Mouse (Mus musculus) brain, embryonic 18.5 days (tissue): ENCODE measurements around the gene Dpp6.

Experiments
- DNase-seq: peaks from one replicate; pipeline ENCODE4 v3.0.0-alpha.2; 2012; ENCODE audit warnings: low read depth, low spot score

Gene Dpp6

GRCm38 (mm10) chr5:27194157-27194556, 377.2 kb downstream of the Dpp6 start:
- no peak for DNase-seq

DNA sequence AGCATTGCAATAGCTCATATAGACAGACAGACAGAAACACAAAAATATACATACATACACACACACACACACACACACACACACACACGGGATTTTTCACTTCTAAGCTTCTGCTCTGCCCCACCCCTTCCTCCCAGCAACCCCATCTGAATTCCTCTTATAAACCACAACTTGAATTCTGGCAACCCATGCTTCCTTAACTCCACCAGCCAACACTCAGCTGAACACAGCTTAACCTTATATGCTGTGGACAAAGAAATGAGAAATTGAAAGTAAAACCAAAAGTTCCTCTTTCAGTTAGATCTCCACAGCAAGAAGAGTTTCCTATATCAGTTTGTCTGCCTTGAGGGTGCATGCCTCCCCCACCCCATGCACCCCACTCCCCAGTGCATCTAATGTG, 378.0 kb downstream of the Dpp6 start:
- DNase-seq = no peak

- no peak for DNase-seq
These were observed 383.8 kb downstream of the Dpp6 start for GRCm38 (mm10) chr5:27200581-27201341.

DNA sequence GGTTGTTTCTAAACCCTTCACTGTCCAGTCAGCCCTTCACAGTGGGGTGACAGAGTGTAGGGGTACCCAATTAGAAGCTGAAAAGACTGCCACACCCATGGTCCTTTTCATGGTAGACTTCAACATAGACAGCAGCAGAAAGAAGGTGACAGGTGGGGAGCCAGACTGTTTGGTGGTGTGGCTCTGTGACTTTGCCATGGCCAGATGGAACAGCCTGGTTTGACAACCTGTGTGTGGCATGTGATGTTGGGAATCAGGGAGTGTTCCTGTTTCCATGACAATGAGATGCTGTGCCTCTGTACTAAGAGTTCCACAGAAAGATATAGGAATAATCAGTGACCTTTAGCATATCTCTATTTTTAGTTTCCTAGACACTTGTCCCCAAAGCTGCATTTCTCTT, 386.1 kb downstream of the Dpp6 start:
- DNase-seq = no peak

DNA sequence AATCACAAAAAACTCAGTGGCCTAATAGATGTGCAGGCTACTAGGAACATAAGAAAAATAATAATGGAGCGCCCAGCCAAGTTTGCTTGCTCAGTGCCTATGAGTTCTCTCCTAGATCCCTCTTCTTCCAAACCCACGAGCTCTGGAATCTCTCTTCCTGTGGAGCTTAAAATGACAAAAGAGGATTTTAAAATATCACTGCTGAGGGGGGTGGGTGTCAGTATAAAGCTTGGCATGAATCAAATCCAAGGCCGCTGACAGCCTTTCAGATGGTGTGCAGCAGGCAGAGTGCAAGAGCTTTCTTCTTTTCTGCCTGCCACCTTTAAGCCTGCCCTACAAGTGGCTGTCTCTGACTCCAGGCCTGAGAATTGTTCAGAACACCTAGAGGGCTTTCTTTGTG, 387.7 kb downstream of the Dpp6 start:
- no peak for DNase-seq

- no peak for DNase-seq
These were observed 388.8 kb downstream of the Dpp6 start for GRCm38 (mm10) chr5:27205754-27206153.

DNA sequence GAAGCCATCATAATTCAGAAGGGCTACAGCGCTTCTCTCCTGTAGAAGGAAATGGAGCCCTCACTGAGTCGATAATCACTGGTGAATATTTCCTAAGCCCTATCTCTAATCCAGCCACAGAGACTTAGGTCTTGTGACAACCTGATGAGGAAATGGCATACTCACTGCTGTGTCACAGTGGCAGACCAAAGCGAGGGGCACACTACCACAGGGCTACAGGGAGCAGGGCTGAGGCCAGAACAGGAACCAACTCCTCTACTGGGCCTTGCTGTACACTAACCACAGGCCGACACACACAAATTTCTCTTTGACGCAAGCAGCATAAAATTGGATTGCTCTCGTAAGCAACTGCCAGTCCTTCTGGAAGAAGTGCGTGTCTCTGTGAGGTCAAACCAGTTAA, 389.2 kb downstream of the Dpp6 start:
- no peak for DNase-seq

GRCm38 (mm10) chr5:27220116-27220515, 403.1 kb downstream of the Dpp6 start:
- no peak for DNase-seq

- no peak for DNase-seq
These were observed 425.1 kb downstream of the Dpp6 start for GRCm38 (mm10) chr5:27242078-27242477.

- no peak for DNase-seq
These were observed 426.2 kb downstream of the Dpp6 start for GRCm38 (mm10) chr5:27243226-27243625.

DNA sequence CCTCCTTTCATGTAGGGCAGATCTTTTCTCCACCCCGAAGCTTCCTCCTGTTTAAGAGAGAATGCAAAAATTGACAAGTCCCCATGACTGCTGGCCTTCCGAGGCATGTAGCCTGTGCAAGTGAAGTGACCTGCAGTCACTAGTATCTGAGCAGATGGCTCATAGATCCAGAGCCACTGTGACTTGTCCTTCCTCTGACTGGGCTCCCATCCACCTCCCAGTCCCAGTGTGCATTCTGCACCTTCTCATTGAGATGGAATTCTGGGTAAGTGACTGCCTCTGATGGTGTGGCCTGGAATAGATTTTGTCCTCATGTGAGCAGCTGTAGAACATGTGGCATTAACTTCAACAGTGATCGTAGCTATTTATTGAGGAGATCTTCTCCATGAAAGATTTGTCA, 430.8 kb downstream of the Dpp6 start:
- DNase-seq = no peak

GRCm38 (mm10) chr5:27248685-27249084, 431.7 kb downstream of the Dpp6 start:
- DNase-seq = no peak

- no peak for DNase-seq
These were observed 432.9 kb downstream of the Dpp6 start for GRCm38 (mm10) chr5:27249951-27250350.

GRCm38 (mm10) chr5:27250906-27251305, 433.9 kb downstream of the Dpp6 start:
- DNase-seq = no peak

DNA sequence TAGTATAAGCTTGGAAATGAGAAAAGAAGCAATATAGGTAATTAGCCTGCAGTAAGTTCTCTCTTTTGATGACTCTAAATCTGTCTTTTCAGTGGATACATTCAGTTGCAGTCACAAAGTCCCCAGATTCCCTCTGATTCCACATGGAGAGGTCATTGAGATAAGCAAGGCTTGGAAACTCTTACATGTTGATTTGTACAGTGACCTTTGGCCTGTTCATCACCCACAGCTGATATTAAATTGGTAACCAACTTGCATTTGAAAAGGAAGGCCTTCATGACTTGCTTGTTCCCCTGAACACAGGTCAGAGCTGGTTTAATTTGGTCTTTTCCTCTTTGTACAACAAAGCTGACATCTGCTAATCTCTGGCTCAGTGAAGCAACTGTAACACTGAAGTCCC, 434.4 kb downstream of the Dpp6 start:
- no peak for DNase-seq

DNA sequence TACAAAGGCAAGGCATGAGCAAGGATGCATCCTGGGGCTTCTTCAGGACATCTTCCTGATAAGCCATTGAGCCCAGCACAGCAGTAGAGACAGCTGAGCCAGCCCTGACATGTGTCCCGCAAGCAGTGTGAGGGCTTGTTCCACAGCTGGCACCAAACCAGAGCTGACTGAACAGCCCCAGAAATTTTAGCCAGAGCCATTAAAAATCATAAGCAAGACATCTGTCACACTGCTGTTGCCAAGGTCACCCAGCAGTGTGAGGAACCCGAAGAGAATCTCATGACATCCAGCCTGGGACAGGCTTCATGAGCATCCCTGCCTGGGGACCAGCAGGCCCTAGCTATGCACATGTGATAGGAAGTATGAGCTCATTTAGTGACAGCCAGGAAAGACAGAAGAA, 438.2 kb downstream of the Dpp6 start:
- no peak for DNase-seq

DNA sequence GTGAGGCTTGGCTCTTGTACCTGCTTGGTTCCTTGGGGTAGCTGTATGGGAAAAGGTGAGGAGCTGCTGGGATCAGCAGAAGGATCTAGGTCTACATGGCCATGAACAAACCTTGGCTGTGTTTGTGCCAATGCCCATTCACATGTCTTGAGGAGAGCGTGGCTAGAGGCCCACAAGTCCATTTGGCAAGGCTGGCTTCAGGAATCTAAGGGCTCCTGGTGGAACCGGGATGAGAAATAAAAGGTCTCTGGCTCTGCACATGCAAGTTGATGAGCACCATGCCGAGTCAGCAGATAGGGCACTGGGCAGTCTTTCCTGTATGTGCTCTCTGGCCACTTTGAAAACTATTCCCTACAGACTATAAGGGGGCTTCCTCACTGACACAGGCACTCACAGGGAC, 441.6 kb downstream of the Dpp6 start:
- DNase-seq = no peak

GRCm38 (mm10) chr5:27261746-27262727, 445.0 kb downstream of the Dpp6 start:
- peak; percentile 42 for DNase-seq

- DNase-seq = no peak
These were observed 445.7 kb downstream of the Dpp6 start for GRCm38 (mm10) chr5:27262751-27263150.

- DNase-seq = no peak
These were observed 448.3 kb downstream of the Dpp6 start for GRCm38 (mm10) chr5:27265281-27265680.

GRCm38 (mm10) chr5:27271336-27271735, 454.3 kb downstream of the Dpp6 start:
- no peak for DNase-seq

DNA sequence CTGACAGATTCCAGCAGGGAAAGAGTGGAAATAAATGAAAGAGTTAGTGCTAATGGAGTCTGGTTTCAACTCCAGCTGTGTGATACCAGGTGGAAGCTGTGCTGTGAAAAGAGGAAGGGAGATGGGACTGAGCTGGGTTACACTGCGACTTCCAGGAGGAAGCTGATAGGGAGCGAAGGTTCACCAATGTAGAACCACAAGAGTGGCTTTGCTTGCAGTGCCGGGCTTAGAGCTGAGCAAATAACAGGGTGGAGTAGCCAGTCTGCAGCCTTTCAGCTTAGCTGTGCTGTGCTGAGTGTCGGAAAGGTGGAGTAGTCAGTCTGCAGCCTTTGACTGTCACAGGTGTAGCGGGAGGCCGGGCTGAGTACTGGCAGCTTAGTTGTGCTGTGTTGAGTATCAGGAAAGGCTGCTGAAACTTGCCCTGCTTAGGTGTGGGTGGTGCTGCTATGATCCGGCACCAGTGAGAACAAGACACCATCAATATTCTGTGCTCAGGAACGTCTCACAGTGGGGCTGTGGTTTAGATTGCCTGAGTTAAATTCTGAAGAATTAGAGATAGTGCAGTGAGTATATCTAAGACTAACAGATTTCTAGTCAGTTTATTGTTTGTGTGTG, 457.9 kb downstream of the Dpp6 start:
- DNase-seq = no peak
